Mouse (Mus musculus): Measurements from ENCODE around the gene Senp7. TPM values are rescaled to one million over a fixed set of nuclear protein-coding genes. Genes with fewer than 3 reads are reported as not detected.

The Senp7 gene
- polyA plus RNA-seq, 1 experiment from 2014 or later, result 70.9 TPM

GRCm38 (mm10) chr16:56212740-56213139 lies 164.6 kb downstream of the Senp7 start:
- ATAC-seq (ENCODE audit: low FRiP score, low TSS enrichment), result no peak

DNA sequence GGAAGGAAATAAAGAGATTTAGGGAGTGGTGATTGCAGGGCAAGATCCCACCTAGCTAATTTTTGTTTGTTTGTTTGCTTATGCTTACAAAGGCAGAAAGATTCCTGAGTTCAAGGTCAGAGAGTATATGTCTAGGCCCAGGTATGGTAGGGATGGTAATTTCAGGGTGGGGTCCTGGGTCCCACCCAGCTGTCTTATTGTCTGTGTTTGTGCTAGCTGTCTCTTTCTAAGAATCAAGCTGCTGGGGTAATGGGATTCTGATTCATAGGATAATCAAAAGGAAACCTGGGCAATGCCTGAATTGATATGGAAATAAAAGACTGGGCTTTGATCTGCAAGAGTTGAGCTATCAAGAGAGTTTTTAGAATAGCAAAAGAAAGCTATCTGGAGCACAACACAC lies 179.5 kb downstream of the Senp7 start:
- Histone ChIP-seq H3K27me3 (ENCODE audit: control insufficient read depth, insufficient read depth, low read length) (no peaks in the 10 kb centered on the region), H3K36me3 (ENCODE audit: control insufficient read depth, insufficient read depth, low read length) (0 out of 2 replicates have a peak, but pooled peaks cover 2% of the 10 kb centered on the region), H3K9ac (replicated peaks; ENCODE audit: low read length) (no peak overlapping the region), H3K4me2 (ENCODE audit: low read length) (no peak overlapping the region), H3K27ac (replicated peaks; ENCODE audit: low read depth, low read length) (no peak overlapping the region), H3K4me3 (replicated peaks; ENCODE audit: low read depth, low read length) (no peak overlapping the region), H3K4me1 (ENCODE audit: control insufficient read depth, insufficient read depth, low read length) (no peaks in the 10 kb centered on the region), H3K9me3 (ENCODE audit: control insufficient read depth, low read length) (no peaks in the 10 kb centered on the region)
- ATAC-seq (ENCODE audit: low FRiP score, low TSS enrichment) (no peak), DNase-seq (no peak)

More at GRCm38 (mm10) chr16:56212740-56213139, 164.6 kb downstream of the Senp7 start:
- H3K4me1 ChIP-seq (ENCODE audit: control insufficient read depth, insufficient read depth, low read length), result no peaks in the 10 kb centered on the region
- no peak overlapping the region for H3K9ac ChIP-seq (replicated peaks; ENCODE audit: low read length)
- H3K9me3 ChIP-seq (ENCODE audit: control insufficient read depth, low read length), result no peaks in the 10 kb centered on the region
- 88% methylated on average over 3 of the region's 3 CpGs for WGBS
- no peaks in the 10 kb centered on the region for H3K27me3 ChIP-seq (ENCODE audit: control insufficient read depth, insufficient read depth, low read length)
- no peak overlapping the region for H3K4me2 ChIP-seq (ENCODE audit: low read length)
- H3K4me3 ChIP-seq (replicated peaks; ENCODE audit: low read depth, low read length), result no peak overlapping the region
- no peak for DNase-seq
- no peaks in the 10 kb centered on the region for H3K36me3 ChIP-seq (ENCODE audit: control insufficient read depth, insufficient read depth, low read length)
- no peak overlapping the region for H3K27ac ChIP-seq (replicated peaks; ENCODE audit: low read depth, low read length)

DNA sequence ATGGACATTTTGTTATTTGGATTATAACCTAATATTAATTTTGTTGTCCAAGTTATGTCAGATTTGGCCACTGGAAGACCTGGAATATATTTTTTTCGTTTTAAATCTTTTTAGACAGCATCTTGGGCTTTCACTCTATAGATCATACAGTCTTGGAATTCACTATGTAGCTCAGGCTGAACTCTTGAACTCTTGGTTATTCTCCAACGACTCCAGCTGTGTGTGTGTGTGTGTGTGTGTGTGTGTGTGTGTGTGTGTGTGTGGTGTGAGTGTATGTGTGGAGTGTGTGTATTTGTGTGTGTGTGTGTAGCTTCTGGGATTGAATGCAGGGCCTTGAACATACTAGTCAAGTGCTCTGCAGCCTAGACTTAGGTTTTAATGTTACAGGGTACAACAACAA lies 181.3 kb downstream of the Senp7 start:
- ATAC-seq (ENCODE audit: low FRiP score, low TSS enrichment), result no peak
- Histone ChIP-seq H3K9ac (replicated peaks; ENCODE audit: low read length) (no peak overlapping the region), H3K27ac (replicated peaks; ENCODE audit: low read depth, low read length) (no peak overlapping the region), H3K4me1 (ENCODE audit: control insufficient read depth, insufficient read depth, low read length) (no peaks in the 10 kb centered on the region), H3K27me3 (ENCODE audit: control insufficient read depth, insufficient read depth, low read length) (no peaks in the 10 kb centered on the region), H3K36me3 (ENCODE audit: control insufficient read depth, insufficient read depth, low read length) (0 out of 2 replicates have a peak, but pooled peaks cover 3% of the 10 kb centered on the region), H3K4me3 (replicated peaks; ENCODE audit: low read depth, low read length) (no peak overlapping the region), H3K9me3 (ENCODE audit: control insufficient read depth, low read length) (no peaks in the 10 kb centered on the region), H3K4me2 (ENCODE audit: low read length) (no peak overlapping the region)
- WGBS, result 56% methylated on average over 2 of the region's 2 CpGs
- no peak for DNase-seq

GRCm38 (mm10) chr16:56231300-56231699 lies 183.2 kb downstream of the Senp7 start:
- Histone ChIP-seq H3K4me2 (ENCODE audit: low read length) (no peak overlapping the region), H3K9me3 (ENCODE audit: control insufficient read depth, low read length) (no peaks in the 10 kb centered on the region), H3K4me3 (replicated peaks; ENCODE audit: low read depth, low read length) (no peak overlapping the region), H3K9ac (replicated peaks; ENCODE audit: low read length) (no peak overlapping the region), H3K4me1 (ENCODE audit: control insufficient read depth, insufficient read depth, low read length) (no peaks in the 10 kb centered on the region), H3K27me3 (ENCODE audit: control insufficient read depth, insufficient read depth, low read length) (no peaks in the 10 kb centered on the region), H3K27ac (replicated peaks; ENCODE audit: low read depth, low read length) (no peak overlapping the region), H3K36me3 (ENCODE audit: control insufficient read depth, insufficient read depth, low read length) (0 out of 2 replicates have a peak, but pooled peaks cover 3% of the 10 kb centered on the region)
- ATAC-seq (ENCODE audit: low FRiP score, low TSS enrichment) (no peak), DNase-seq (peak; percentile 13)
- 60% methylated on average over 10 of the region's 10 CpGs for WGBS

DNA sequence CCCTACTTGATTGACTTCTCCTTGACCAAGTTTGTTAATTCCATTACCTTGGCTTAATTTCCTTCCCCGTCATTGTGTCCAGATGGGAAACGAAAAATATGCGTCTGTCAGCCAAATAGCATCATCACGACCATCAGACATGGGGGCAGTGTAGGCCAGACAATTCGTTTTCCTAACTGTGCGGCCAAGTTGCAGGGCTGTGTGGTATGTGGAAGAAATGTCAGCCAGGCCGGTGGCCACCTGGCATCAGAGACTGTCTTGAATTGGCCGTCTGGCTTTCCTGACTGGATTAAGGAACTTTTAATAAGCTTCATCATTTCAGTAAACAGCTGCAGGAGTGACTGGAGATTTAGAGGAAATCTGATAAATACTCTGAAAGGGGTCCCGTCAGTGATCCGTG lies 184.6 kb downstream of the Senp7 start:
- Histone ChIP-seq H3K4me2 (ENCODE audit: low read length) (no peak overlapping the region), H3K36me3 (ENCODE audit: control insufficient read depth, insufficient read depth, low read length) (0 out of 2 replicates have a peak, but pooled peaks cover 3% of the 10 kb centered on the region), H3K27me3 (ENCODE audit: control insufficient read depth, insufficient read depth, low read length) (no peaks in the 10 kb centered on the region), H3K9ac (replicated peaks; ENCODE audit: low read length) (no peak overlapping the region), H3K27ac (replicated peaks; ENCODE audit: low read depth, low read length) (no peak overlapping the region), H3K4me1 (ENCODE audit: control insufficient read depth, insufficient read depth, low read length) (no peaks in the 10 kb centered on the region), H3K4me3 (replicated peaks; ENCODE audit: low read depth, low read length) (no peak overlapping the region), H3K9me3 (ENCODE audit: control insufficient read depth, low read length) (no peaks in the 10 kb centered on the region)
- no peak for ATAC-seq (ENCODE audit: low FRiP score, low TSS enrichment)
- no peak for DNase-seq
- WGBS, result 90% methylated on average over 10 of the region's 10 CpGs

Small RNA genes within 50 kb of the gene (microRNA-seq; reads per million reads assigned to microRNA genes)
- gene Gm24047, result not detected

Other genes starting within 250 kb of the Senp7 start
- gene Nfkbiz, start 209.4 kb upstream of the Senp7 start, polyA plus RNA-seq (2014; fragmentation: Nextera tagmentation; extraction: Ambion mirVana), result 1.2 and 1.3 TPM in 2 replicates
- 1.6 and 1.7 TPM in 2 replicates for gene Nxpe3, start 153.1 kb upstream of the Senp7 start, polyA plus RNA-seq (2014; fragmentation: Nextera tagmentation; extraction: Ambion mirVana)
- gene Cep97, start 113.5 kb upstream of the Senp7 start, polyA plus RNA-seq (2014; fragmentation: Nextera tagmentation; extraction: Ambion mirVana), result 14.5 and 20.8 TPM in 2 replicates
- 580 and 653 TPM in 2 replicates for gene Rpl24, start 82.1 kb upstream of the Senp7 start, polyA plus RNA-seq (2014; fragmentation: Nextera tagmentation; extraction: Ambion mirVana)
- 20.5 and 24.4 TPM in 2 replicates for gene Zbtb11, start 74.5 kb upstream of the Senp7 start, polyA plus RNA-seq (2014; fragmentation: Nextera tagmentation; extraction: Ambion mirVana)
- 212 and 241 TPM in 2 replicates for gene Pcnp, start 18.6 kb upstream of the Senp7 start, polyA plus RNA-seq (2014; fragmentation: Nextera tagmentation; extraction: Ambion mirVana)
- gene Trmt10c, start 10.5 kb upstream of the Senp7 start, polyA plus RNA-seq (2014; fragmentation: Nextera tagmentation; extraction: Ambion mirVana), result 23.8 and 24.0 TPM in 2 replicates
- gene Impg2, start 156.0 kb downstream of the Senp7 start, polyA plus RNA-seq (2014; fragmentation: Nextera tagmentation; extraction: Ambion mirVana), result 0.26 and 0.30 TPM in 2 replicates